Mouse (Mus musculus): ENCODE data around the gene Lrguk.

- TF ChIP-seq EP300 (IDR thresholded peaks at IDR 0.05; ENCODE audit: low read depth): no peak
- no peak for TF ChIP-seq CTCF (IDR thresholded peaks at IDR 0.05; ENCODE audit: low read depth)
Measured at GRCm38 (mm10) chr6:34124401-34124800, 95.2 kb downstream of the Lrguk start.
